ENCODE assay signal across 8 mouse cellular contexts in genomic region chr9:72111004-72111621, GRCm38 (mm10). TPM values are rescaled to one million over a fixed set of nuclear protein-coding genes. Genes with fewer than 3 reads are reported as not detected.
DNase-seq lines count a peak whose midpoint lies in the region; ATAC-seq and TF ChIP-seq lines count a peak whose summit lies in the region.

No protein-coding gene starts in this region.

- DNase-seq in B cell, adult 2 months, result peak; percentile 77 to 81
- DNase-seq in heart, embryonic 10.5 days (ENCODE audit: low spot score), result peak; percentile 85
- peak; percentile 80 for DNase-seq in liver, embryonic 11.5 days (ENCODE audit: low spot score)
- peak; percentile 53 to 85 for DNase-seq in spleen, postnatal 4 days (ENCODE audit: low spot score in 2 of 2)

- H3K9ac ChIP-seq in embryonic facial prominence, embryonic 15.5 days, result peak overlapping the region; percentile 100
- H3K9ac ChIP-seq in kidney, embryonic 14.5 days (ENCODE audit: low read depth, low read length), result peak overlapping the region; percentile 100
- H3K9ac ChIP-seq in liver, embryonic 11.5 days (ENCODE audit: low read depth, low read length), result peak overlapping the region; percentile 100

- no peak for TF ChIP-seq POLR2A in bone marrow, adult 2 months (IDR thresholded peaks at IDR 0.05; ENCODE audit: borderline replicate concordance, control insufficient read depth, low read depth, low read length)

- WGBS in bone marrow, adult 2 months, result under 1% methylated on average over 79 of the region's 90 CpGs
- WGBS in embryonic facial prominence, embryonic 15.5 days, result under 1% methylated on average over 90 of the region's 90 CpGs
- under 1% methylated on average over 90 of the region's 90 CpGs for WGBS in heart, embryonic 10.5 days
- WGBS in kidney, embryonic 14.5 days, result under 1% methylated on average over 63 of the region's 90 CpGs
- under 1% methylated on average over 90 of the region's 90 CpGs for WGBS in liver, embryonic 11.5 days

- peak overlapping the region; percentile 80 for H3K4me2 ChIP-seq in embryonic facial prominence, embryonic 15.5 days (replicated peaks)
- peak overlapping the region; percentile 59 for H3K4me2 ChIP-seq in kidney, embryonic 14.5 days (replicated peaks; ENCODE audit: low read depth, low read length)
- peak overlapping the region; percentile 85 for H3K4me2 ChIP-seq in liver, embryonic 11.5 days

- H3K36me3 ChIP-seq in embryonic facial prominence, embryonic 15.5 days, result peaks cover 3% of the 10 kb centered on the region; the same call in 1 of the 2 replicates
- H3K36me3 ChIP-seq in heart, embryonic 10.5 days, result peaks cover 14% of the 10 kb centered on the region; the same call in 1 of the 2 replicates
- H3K36me3 ChIP-seq in kidney, embryonic 14.5 days (ENCODE audit: control insufficient read depth, insufficient read depth, low read length), result peaks cover 14% of the 10 kb centered on the region; the same call in 1 of the 2 replicates
- 0 out of 2 replicates have a peak, but pooled peaks cover 7% of the 10 kb centered on the region for H3K36me3 ChIP-seq in liver, embryonic 11.5 days (ENCODE audit: control insufficient read depth, insufficient read depth, low read length)

- no peaks in the 10 kb centered on the region for H3K27me3 ChIP-seq in embryonic facial prominence, embryonic 15.5 days
- no peaks in the 10 kb centered on the region for H3K27me3 ChIP-seq in heart, embryonic 10.5 days (ENCODE audit: insufficient read depth, poor library complexity, severe bottlenecking)
- no peaks in the 10 kb centered on the region for H3K27me3 ChIP-seq in kidney, embryonic 14.5 days (ENCODE audit: control insufficient read depth, insufficient read depth, low read length)
- H3K27me3 ChIP-seq in liver, embryonic 11.5 days (replicated peaks; ENCODE audit: control insufficient read depth, insufficient read depth, low read length), result no peaks in the 10 kb centered on the region

- peak overlapping the region; percentile 72 for H3K4me3 ChIP-seq in bone marrow, adult 2 months (replicated peaks; ENCODE audit: control insufficient read depth, low read depth, low read length)
- H3K4me3 ChIP-seq in embryonic facial prominence, embryonic 15.5 days (replicated peaks), result peak overlapping the region; percentile 79
- peak overlapping the region; percentile 99 for H3K4me3 ChIP-seq in heart, embryonic 10.5 days
- peak overlapping the region; percentile 99 for H3K4me3 ChIP-seq in kidney, embryonic 14.5 days (ENCODE audit: low read length)
- H3K4me3 ChIP-seq in liver, embryonic 11.5 days (ENCODE audit: low read depth, low read length), result peak overlapping the region; percentile 80

- H3K4me1 ChIP-seq in bone marrow, adult 2 months (ENCODE audit: control insufficient read depth, insufficient read depth, low read length), result no peaks in the 10 kb centered on the region
- H3K4me1 ChIP-seq in embryonic facial prominence, embryonic 15.5 days, result peaks cover 12% of the 10 kb centered on the region; the same call in 1 of the 2 replicates
- H3K4me1 ChIP-seq in heart, embryonic 10.5 days, result peaks cover 11% of the 10 kb centered on the region; the same call in 1 of the 2 replicates
- peaks cover 10% of the 10 kb centered on the region for H3K4me1 ChIP-seq in kidney, embryonic 14.5 days (ENCODE audit: control insufficient read depth, insufficient read depth, low read length)
- peaks cover 9% of the 10 kb centered on the region for H3K4me1 ChIP-seq in liver, embryonic 11.5 days (replicated peaks; ENCODE audit: control insufficient read depth, insufficient read depth, low read length)

- H3K9me3 ChIP-seq in embryonic facial prominence, embryonic 15.5 days (replicated peaks), result no peaks in the 10 kb centered on the region
- H3K9me3 ChIP-seq in heart, embryonic 10.5 days, result no peaks in the 10 kb centered on the region
- H3K9me3 ChIP-seq in kidney, embryonic 14.5 days (ENCODE audit: control insufficient read depth, low read length), result no peaks in the 10 kb centered on the region
- no peaks in the 10 kb centered on the region for H3K9me3 ChIP-seq in liver, embryonic 11.5 days (ENCODE audit: control insufficient read depth, low read length)

- ATAC-seq in embryonic facial prominence, embryonic 15.5 days (ENCODE audit: insufficient number of reproducible peaks, low FRiP score, low TSS enrichment, low read depth), result peak; percentile 70
- ATAC-seq in kidney, embryonic 14.5 days (ENCODE audit: low FRiP score, low TSS enrichment), result peak; percentile 79
- peak; percentile 75 for ATAC-seq in liver, embryonic 11.5 days (replicated peaks; ENCODE audit: low FRiP score)
- ATAC-seq in monocyte, adult 5-6 weeks (replicated peaks; ENCODE audit: insufficient number of reproducible peaks, low FRiP score, low TSS enrichment, poor library complexity, severe bottlenecking), result 0 out of 2 replicates have a peak, but pooled peaks have one; percentile 33

- H3K27ac ChIP-seq in bone marrow, adult 2 months (ENCODE audit: control insufficient read depth, insufficient read depth, low read depth, low read length, poor library complexity), result peak overlapping the region; percentile 87
- H3K27ac ChIP-seq in embryonic facial prominence, embryonic 15.5 days (replicated peaks), result peak overlapping the region; percentile 98
- peak overlapping the region; percentile 99 for H3K27ac ChIP-seq in heart, embryonic 10.5 days
- peak overlapping the region; percentile 96 for H3K27ac ChIP-seq in kidney, embryonic 14.5 days (ENCODE audit: low read depth, low read length)
- peak overlapping the region; percentile 90 for H3K27ac ChIP-seq in liver, embryonic 11.5 days (ENCODE audit: low read depth, low read length)

- TF ChIP-seq CTCF in bone marrow, adult 2 months (IDR thresholded peaks at IDR 0.05; ENCODE audit: control insufficient read depth, insufficient read depth, low read length), result no peak

RNA-seq across cellular contexts. Expression of gene Tcf12, which starts 0.6 kb away (rescaled TPM):
- 11.7 and 18.2 TPM in 2 replicates for polyA plus RNA-seq in bone marrow, adult 2 months (2011; ENCODE audit: insufficient read depth, insufficient read length, low replicate concordance, missing spikeins)
- polyA plus RNA-seq in embryonic facial prominence, embryonic 15.5 days (2015; fragmentation: Nextera tagmentation; extraction: Ambion mirVana), result 104 and 112 TPM in 2 replicates
- 41.5 and 64.8 TPM in 2 replicates for polyA plus RNA-seq in heart, embryonic 10.5 days (2016; fragmentation: Nextera tagmentation; extraction: Ambion mirVana)
- polyA plus RNA-seq in kidney, embryonic 14.5 days (2014; fragmentation: Nextera tagmentation; extraction: Ambion mirVana), result 75.5 and 108 TPM in 2 replicates
- 37.0 and 37.2 TPM in 2 replicates for polyA plus RNA-seq in liver, embryonic 11.5 days (2014; fragmentation: Nextera tagmentation; extraction: Ambion mirVana)
- total RNA-seq in monocyte, adult 5-6 weeks (2017), result 33.0 to 73.0 TPM (median 36.9 TPM) in 3 replicates

Comparison
In these comparisons a context has a peak if more than half of its experiments do, and no peak if none do; other contexts are left out.
1. Peak in every context shown above with its lines: DNase-seq, ATAC-seq, H3K4me3 ChIP-seq and H3K27ac ChIP-seq.